Mouse (Mus musculus) heart, adult 2 months (tissue): Measurements from ENCODE around the gene A530064D06Rik. TPM values are rescaled to one million over a fixed set of nuclear protein-coding genes. Genes with fewer than 3 reads are reported as not detected.

ENCODE experiments used
- DNase-seq, 2 experiments: peaks; one replicate each; pipeline ENCODE4 v3.0.0; 2021
- H3K27ac ChIP-seq: fragments of 200-600 bp; 2 replicates; pipeline ENCODE4 v1.8.1; 2022
- H3K27me3 ChIP-seq: fragments of 200-500 bp; 2 replicates; pipeline ENCODE4 v1.6.1; 2012; ENCODE audit warnings: mild to moderate bottlenecking, low read length, inconsistent platforms, mixed read lengths; ENCODE audit not compliant: control insufficient read depth, insufficient read depth
- H3K36me3 ChIP-seq: fragments of 200-500 bp; 2 replicates; pipeline ENCODE4 v1.6.1; 2012; ENCODE audit warnings: low read length, inconsistent platforms; ENCODE audit not compliant: control insufficient read depth, insufficient read depth
- H3K4me1 ChIP-seq: fragments of 200-500 bp; 2 replicates; pipeline ENCODE4 v1.6.1; 2011; ENCODE audit warnings: low read length; ENCODE audit not compliant: control insufficient read depth, insufficient read depth
- H3K4me3 ChIP-seq: fragments of 200-600 bp; 2 replicates; pipeline ENCODE4 v1.8.1; 2022
- H3K79me2 ChIP-seq: fragments of 200-500 bp; replicated peaks from 2 replicates; pipeline ENCODE4 v1.6.1; 2012; ENCODE audit warnings: mild to moderate bottlenecking, inconsistent platforms, low read length, moderate library complexity, mixed read lengths; ENCODE audit not compliant: control insufficient read depth, insufficient read depth
- H3K9ac ChIP-seq: fragments of 200-500 bp; 2 replicates; pipeline ENCODE4 v1.6.1; 2012; ENCODE audit warnings: low read depth, mild to moderate bottlenecking, control low read depth, inconsistent platforms, low read length, mixed read lengths
- CTCF ChIP-seq: fragments of 200-600 bp; IDR thresholded peaks from 2 replicates; pipeline ENCODE4 v1.8.1; 2022; ENCODE audit warnings: antibody characterized with exemption, mild to moderate bottlenecking, moderate library complexity
- EP300 ChIP-seq: fragments of 200-500 bp; IDR thresholded peaks from 2 replicates; pipeline ENCODE4 v1.6.1; 2011; ENCODE audit warnings: low read depth, low read length, control low read depth; ENCODE audit not compliant: insufficient read depth
- POLR2A ChIP-seq: fragments of 200-500 bp; IDR thresholded peaks from 2 replicates; pipeline ENCODE4 v1.6.1; 2011; ENCODE audit warnings: mild to moderate bottlenecking, low read depth, low read length, control low read depth; ENCODE audit not compliant: insufficient read depth
- WGBS: fragments of 180-500 bp; shearing (Covaris S2); methylation state at CpG from one replicate; pipeline ENCODE4 v1.1.7; 2018; 5-methylcytosine and 5-hydroxymethylcytosine counted together
- intact Hi-C: fragments of 180-260 bp; cut with DNase I; formaldehyde crosslinking; loops from one replicate; pipeline ENCODE4 v1.15.1; 2025
- polyA plus RNA-seq: library from polyadenylated mRNA; depleted of rRNA; stranded (reverse); fragments of >200 nt; gene quantifications from 2 replicates; pipeline ENCODE4 v1.2.3, GENCODE M21; 2012
- total RNA-seq, 2 experiments: library from RNA; stranded (reverse); gene quantifications; 2 replicates each; pipeline ENCODE4 v1.2.3; 2021

A530064D06Rik gene
- total and polyA plus RNA-seq, 3 experiments = 0.18 TPM; not detected in 2

DNA sequence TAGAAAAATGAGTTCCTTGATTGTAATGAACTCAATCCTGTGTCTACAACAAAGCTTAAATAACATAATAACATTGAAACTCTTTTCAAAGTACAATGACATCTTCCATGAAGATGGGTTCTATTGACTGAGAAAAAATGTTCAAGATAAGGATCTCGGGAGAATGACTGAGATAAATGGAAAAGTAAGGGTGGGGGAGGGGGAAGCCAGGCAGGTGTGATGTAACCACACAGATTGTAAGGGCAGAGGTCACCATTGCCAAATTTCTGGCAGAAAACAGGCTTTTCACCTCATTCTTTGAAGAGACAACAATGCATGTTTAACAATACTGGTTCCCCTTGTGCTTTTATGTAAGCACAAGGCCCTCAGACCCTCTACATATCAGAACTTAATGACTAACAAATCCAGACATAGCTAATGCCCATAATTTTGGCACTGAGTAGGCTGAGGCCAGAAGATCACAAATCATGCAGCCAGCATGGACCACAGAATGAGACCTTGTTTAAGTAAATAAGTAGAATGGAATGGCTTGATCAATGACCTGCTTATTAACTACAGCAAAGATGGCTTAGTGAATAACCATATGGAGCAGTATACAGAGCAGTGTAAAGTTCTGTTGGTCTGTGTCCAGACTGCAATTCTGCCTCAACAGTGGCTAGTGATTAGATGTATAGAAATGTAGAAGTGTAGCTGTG is 9.5 kb downstream of the A530064D06Rik start:
- intact Hi-C loops = loop anchor here (2.0 kb wide), 1 partner anchor 23 kb away; no protein-coding TSS in a partner anchor
- Histone ChIP-seq H3K9ac (no peak overlapping the region), H3K36me3 (no peaks in the 10 kb centered on the region), H3K4me3 (no peak overlapping the region), H3K79me2 (no peaks in the 10 kb centered on the region), H3K27me3 (no peaks in the 10 kb centered on the region), H3K4me1 (no peaks in the 10 kb centered on the region), H3K27ac (no peak overlapping the region)
- no peak for DNase-seq
- TF ChIP-seq EP300 = no peak
- no peak for TF ChIP-seq CTCF
- no peak for TF ChIP-seq POLR2A
- WGBS = 25% methylated on average over 1 of the region's 1 CpGs

DNA sequence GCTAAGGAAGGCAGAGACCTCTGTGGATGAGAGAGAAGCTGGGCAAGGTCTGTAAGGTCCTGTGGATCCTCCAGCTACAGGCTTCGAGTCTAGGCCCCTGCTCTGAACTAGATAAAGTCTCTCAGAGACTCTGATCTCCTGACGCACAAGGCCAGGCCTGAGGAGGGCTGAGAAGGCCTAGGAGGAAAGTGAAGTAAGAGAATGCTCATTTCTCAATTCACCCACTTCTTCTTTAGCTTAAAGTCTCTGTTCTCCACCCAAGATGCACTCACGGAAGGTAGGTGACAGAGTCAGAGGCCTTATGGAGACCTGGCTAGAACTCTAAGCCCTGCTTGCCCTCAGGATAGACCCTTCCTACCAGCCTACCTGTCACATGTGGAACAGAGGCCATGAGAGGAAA is 21.0 kb downstream of the A530064D06Rik start, which contains the start of gene 9830107B12Rik:
Gene 9830107B12Rik (minus strand): TSS at position 149 of the 400 bp plus-strand sequence.
- no peak for TF ChIP-seq POLR2A
- TF ChIP-seq CTCF = no peak
- intact Hi-C loops = no loop called here

DNA sequence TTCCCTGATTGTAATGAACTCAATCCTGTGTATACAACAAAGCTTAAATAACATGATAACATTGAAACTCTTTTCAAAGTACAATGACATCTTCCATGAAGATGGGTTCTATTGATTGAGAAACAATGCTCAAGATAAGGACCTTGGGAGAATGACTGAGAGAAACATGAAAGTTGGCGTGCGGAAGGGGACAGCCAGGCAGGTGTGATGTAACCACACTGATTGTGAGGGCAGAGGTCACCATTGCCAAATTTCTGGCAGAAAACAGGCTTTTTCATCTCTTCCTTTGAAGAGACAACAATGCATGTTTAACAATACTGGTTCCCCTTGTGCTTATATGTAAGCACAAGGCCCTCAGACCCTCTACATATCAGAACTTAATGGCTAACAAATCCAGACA is 34.3 kb downstream of the A530064D06Rik start:
- Histone ChIP-seq H3K36me3 (no peaks in the 10 kb centered on the region), H3K27me3 (no peaks in the 10 kb centered on the region), H3K9ac (no peak overlapping the region), H3K27ac (no peak overlapping the region), H3K79me2 (no peaks in the 10 kb centered on the region), H3K4me3 (no peak overlapping the region), H3K4me1 (no peaks in the 10 kb centered on the region)
- no peak for DNase-seq
- 67% methylated on average over 2 of the region's 2 CpGs for WGBS
- TF ChIP-seq POLR2A (no peak), CTCF (no peak), EP300 (no peak)
- intact Hi-C loops = no loop called here

More for the DNA sequence above, 21.0 kb downstream of the A530064D06Rik start, which contains the start of gene 9830107B12Rik:
- H3K79me2 ChIP-seq = no peaks in the 10 kb centered on the region
- H3K27ac ChIP-seq = no peak within 1 kb of the TSS
- no peak for DNase-seq
- no peaks in the 10 kb centered on the region for H3K4me1 ChIP-seq
- H3K27me3 ChIP-seq = 0 out of 2 replicates have a peak, but pooled peaks cover 1% of the 10 kb centered on the region
- no peak within 1 kb of the TSS for H3K4me3 ChIP-seq
- H3K36me3 ChIP-seq = no peaks in the 10 kb centered on the region
- H3K9ac ChIP-seq = no peak within 1 kb of the TSS
- 73% methylated on average over 3 of the region's 3 CpGs for WGBS

DNA sequence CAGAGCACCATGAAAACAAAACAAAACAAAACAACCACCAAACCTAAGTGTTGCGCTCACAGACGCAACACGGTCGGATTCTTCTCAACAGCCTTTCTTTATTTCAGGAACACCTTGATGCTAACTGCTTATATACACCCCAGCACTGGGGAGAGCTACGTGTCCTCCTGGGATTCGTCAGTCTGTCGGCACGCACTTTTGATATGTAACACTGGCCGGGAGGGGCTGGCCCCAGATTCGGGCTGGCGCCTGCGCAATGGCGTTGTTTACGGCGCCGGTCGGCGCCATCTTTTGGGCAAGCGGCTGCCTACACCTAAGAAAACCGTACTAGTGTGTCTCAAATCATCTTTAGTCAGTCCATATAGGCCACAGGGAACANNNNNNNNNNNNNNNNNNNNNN is 46.6 kb downstream of the A530064D06Rik start:
- Histone ChIP-seq H3K79me2 (no peaks in the 10 kb centered on the region), H3K36me3 (no peaks in the 10 kb centered on the region), H3K4me1 (no peaks in the 10 kb centered on the region), H3K27ac (no peak overlapping the region), H3K9ac (no peak overlapping the region), H3K4me3 (no peak overlapping the region), H3K27me3 (no peaks in the 10 kb centered on the region)
- no peak for DNase-seq
- intact Hi-C loops = no loop called here
- WGBS = 81% methylated on average over 20 of the region's 20 CpGs
- TF ChIP-seq CTCF = no peak
- TF ChIP-seq EP300 = no peak
- TF ChIP-seq POLR2A = no peak

DNA sequence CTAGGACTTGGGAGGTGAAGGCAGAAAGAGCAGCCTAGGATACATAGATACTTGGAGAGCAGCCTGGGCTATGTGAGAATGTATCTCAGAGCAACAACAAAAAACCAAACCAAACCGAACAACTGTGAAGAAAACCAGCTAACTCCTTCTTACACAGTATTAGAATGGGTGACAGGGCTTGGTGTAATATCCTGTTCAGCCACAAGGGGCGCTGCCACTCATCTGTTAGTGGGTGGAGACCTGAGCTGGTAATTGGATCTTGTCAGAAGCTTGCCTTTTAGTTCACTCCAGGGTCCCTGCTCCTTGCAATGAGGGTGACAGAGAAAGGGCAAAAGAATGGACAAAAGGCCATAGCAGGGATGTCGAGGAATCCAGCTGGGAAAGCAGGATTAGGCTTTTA is 47.4 kb downstream of the A530064D06Rik start:
- WGBS = 30% methylated on average over 3 of the region's 3 CpGs
- H3K36me3 ChIP-seq = no peaks in the 10 kb centered on the region
- intact Hi-C loops = no loop called here
- H3K27me3 ChIP-seq = no peaks in the 10 kb centered on the region
- H3K9ac ChIP-seq = no peak overlapping the region
- DNase-seq = peak; percentile 54 to 81
- H3K27ac ChIP-seq = no peak overlapping the region
- TF ChIP-seq CTCF (peak; percentile 95), POLR2A (no peak)
- no peaks in the 10 kb centered on the region for H3K4me1 ChIP-seq
- H3K79me2 ChIP-seq = no peaks in the 10 kb centered on the region
- H3K4me3 ChIP-seq = no peak overlapping the region

DNA sequence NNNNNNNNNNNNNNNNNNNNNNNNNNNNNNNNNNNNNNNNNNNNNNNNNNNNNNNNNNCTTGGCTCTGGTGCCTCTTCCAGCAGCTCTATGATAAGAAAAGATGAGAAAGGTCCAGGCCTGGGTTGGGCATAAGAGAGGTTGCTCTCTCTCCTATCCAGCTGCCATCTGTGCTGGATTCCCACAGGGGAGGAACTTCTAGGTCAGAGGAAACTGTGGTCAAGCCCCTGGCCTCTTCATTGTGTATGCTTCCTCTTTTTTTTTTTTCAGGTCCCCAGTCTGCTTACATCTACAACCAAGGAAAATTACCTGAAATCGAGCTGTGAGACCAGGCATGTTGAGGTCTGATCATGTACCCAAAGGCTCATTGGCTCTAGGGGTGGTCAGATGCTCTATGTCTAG is 48.5 kb downstream of the A530064D06Rik start:
- no peak for TF ChIP-seq CTCF
- TF ChIP-seq EP300 = no peak
- no peak for TF ChIP-seq POLR2A
- Histone ChIP-seq H3K4me3 (no peak overlapping the region), H3K4me1 (no peaks in the 10 kb centered on the region), H3K79me2 (no peaks in the 10 kb centered on the region), H3K36me3 (no peaks in the 10 kb centered on the region), H3K27me3 (no peaks in the 10 kb centered on the region), H3K27ac (no peak overlapping the region), H3K9ac (no peak overlapping the region)
- intact Hi-C loops = no loop called here
- no peak for DNase-seq
- 57% methylated on average over 1 of the region's 1 CpGs for WGBS
